Mouse (Mus musculus) layer of hippocampus, postnatal 36 days (tissue): ENCODE measurements around the gene Tlr3. TPM values are rescaled to one million over a fixed set of nuclear protein-coding genes. Genes with fewer than 3 reads are reported as not detected.
A peak's percentile ranks its signal among the peaks of the same experiment; 100 is the strongest.

ENCODE experiments used
- DNase-seq, 2 experiments: peaks; one replicate each; pipeline ENCODE4 v3.0.0; 2022
- total RNA-seq, 2 experiments: library from RNA; stranded (reverse); gene quantifications; 2 replicates each; pipeline ENCODE4 v1.2.3; 2021

Gene Tlr3
- total RNA-seq, result 1 to 10 TPM; 7.5 to 8.3 TPM

GRCm38 (mm10) chr8:45410882-45411281, at the start of gene Tlr3:
Gene Tlr3, minus strand, starts transcription at chr8:45411080.
- no peak for DNase-seq

GRCm38 (mm10) chr8:45457874-45458273, 47.0 kb upstream of the Tlr3 start:
- DNase-seq, result no peak

- DNase-seq, result peak; percentile 45
Observed at GRCm38 (mm10) chr8:45454426-45454825, 43.5 kb upstream of the Tlr3 start.

GRCm38 (mm10) chr8:45452115-45452514, 41.2 kb upstream of the Tlr3 start:
- no peak for DNase-seq

GRCm38 (mm10) chr8:45448842-45449241, 38.0 kb upstream of the Tlr3 start:
- DNase-seq, result no peak

GRCm38 (mm10) chr8:45448257-45448656, 37.4 kb upstream of the Tlr3 start:
- no peak for DNase-seq

- peak; percentile 7 to 39 for DNase-seq
Observed at GRCm38 (mm10) chr8:45438899-45439535, 28.1 kb upstream of the Tlr3 start.

GRCm38 (mm10) chr8:45420151-45420550, 9.3 kb upstream of the Tlr3 start:
- no peak for DNase-seq

- DNase-seq, result no peak
Observed at GRCm38 (mm10) chr8:45414965-45415364, 4.1 kb upstream of the Tlr3 start.

- peak; percentile 29 to 34 for DNase-seq
Observed at GRCm38 (mm10) chr8:45410146-45410880, 567 bp downstream of the Tlr3 start.

GRCm38 (mm10) chr8:45409702-45410101, 1.2 kb downstream of the Tlr3 start:
- no peak for DNase-seq

GRCm38 (mm10) chr8:45383250-45383649, 27.6 kb downstream of the Tlr3 start:
- DNase-seq, result no peak

- DNase-seq, result no peak
Observed at GRCm38 (mm10) chr8:45381963-45382347, 28.9 kb downstream of the Tlr3 start, which contains the start of gene Fam149a. Gene Fam149a, minus strand, starts transcription at chr8:45382291.

GRCm38 (mm10) chr8:45381075-45381962, 29.6 kb downstream of the Tlr3 start:
- DNase-seq, result no peak

- no peak for DNase-seq
Observed at GRCm38 (mm10) chr8:45380598-45380997, 30.3 kb downstream of the Tlr3 start.

GRCm38 (mm10) chr8:45374071-45374470, 36.8 kb downstream of the Tlr3 start:
- DNase-seq, result no peak

GRCm38 (mm10) chr8:45367154-45367553, 43.7 kb downstream of the Tlr3 start:
- DNase-seq, result no peak

GRCm38 (mm10) chr8:45363220-45363619, 47.7 kb downstream of the Tlr3 start:
- no peak for DNase-seq

GRCm38 (mm10) chr8:45362323-45362722, 48.6 kb downstream of the Tlr3 start:
- DNase-seq, result peak in 1 of 2 experiments; percentile 17

GRCm38 (mm10) chr8:45359091-45359605, 51.7 kb downstream of the Tlr3 start:
- DNase-seq, result no peak

- DNase-seq, result peak; percentile 31 to 32
Observed at GRCm38 (mm10) chr8:45358132-45358918, 52.6 kb downstream of the Tlr3 start.

GRCm38 (mm10) chr8:45355809-45356208, 55.1 kb downstream of the Tlr3 start:
- no peak for DNase-seq
